Mouse (Mus musculus) kidney, postnatal 36 days (tissue): Measurements from ENCODE around the gene Olfr1467.

Experiments
- DNase-seq, 2 experiments: peaks; one replicate each; pipeline ENCODE4 v3.0.0; 2021 to 2022; ENCODE audit warnings: mixed read lengths in 2 of 2

Olfr1467 gene

DNA sequence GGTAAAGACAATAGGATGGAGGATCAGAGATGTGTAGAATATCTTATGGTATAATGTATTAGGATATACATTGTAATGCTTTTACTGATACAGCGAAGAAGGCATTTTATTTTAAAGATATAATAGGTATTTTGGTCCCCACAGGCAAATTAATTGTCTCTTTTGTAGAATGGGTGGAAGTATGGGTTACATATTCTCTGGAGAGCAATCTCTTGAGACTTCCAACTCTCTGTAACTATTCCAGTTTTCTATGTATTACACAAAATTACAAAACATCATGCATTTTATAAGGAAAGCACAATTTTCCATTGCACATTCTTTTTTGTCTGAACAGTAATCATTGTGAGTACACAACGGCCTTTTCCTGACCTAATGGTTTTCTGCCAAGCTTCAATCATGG lies at the start of gene Olfr1467:
Gene Olfr1467, plus strand, starts transcription at position 301 of the 400 bp plus-strand sequence.
- DNase-seq = no peak

GRCm38 (mm10) chr19:13315441-13315840 lies 46.6 kb upstream of the Olfr1467 start, which contains the start of gene Olfr1465:
Gene Olfr1465, minus strand, starts transcription at chr19:13315541.
- no peak for DNase-seq

- no peak for DNase-seq
Measured at GRCm38 (mm10) chr19:13338562-13338961, 23.5 kb upstream of the Olfr1467 start, which contains the start of gene Olfr1466. Gene Olfr1466, plus strand, starts transcription at chr19:13338862.

GRCm38 (mm10) chr19:13407549-13407948 lies 45.5 kb downstream of the Olfr1467 start, which contains the start of gene Olfr1469:
Gene Olfr1469, plus strand, starts transcription at chr19:13407849.
- no peak for DNase-seq
